Mouse (Mus musculus): ENCODE results near the gene Klf7.

GRCm38 (mm10) chr1:64066320-64067254 lies 55.5 kb downstream of the Klf7 start:
- TF ChIP-seq POLR2A (IDR thresholded peaks at IDR 0.05; ENCODE audit: low read depth, low read length), result no peak
- no peak for TF ChIP-seq CTCF (conservative IDR thresholded peaks at IDR 0.05; ENCODE audit: insufficient read depth, insufficient read length, low read depth, low read length)

Data from kidney, adult 2 months (tissue).